Mouse (Mus musculus) lung, adult 2 months (tissue): ENCODE data around the gene Cers6.

Experiments
- CTCF ChIP-seq: fragments of 200-500 bp; IDR thresholded peaks from 2 replicates; pipeline ENCODE4 v1.5.1; 2011; ENCODE audit warnings: mild to moderate bottlenecking, low read length, control low read depth; ENCODE audit not compliant: insufficient read depth
- POLR2A ChIP-seq: fragments of 200-500 bp; IDR thresholded peaks from 2 replicates; pipeline ENCODE4 v1.6.1; 2011; ENCODE audit warnings: low read depth, mild to moderate bottlenecking, control low read depth, low read length, borderline replicate concordance; ENCODE audit errors: extremely low read depth

DNA sequence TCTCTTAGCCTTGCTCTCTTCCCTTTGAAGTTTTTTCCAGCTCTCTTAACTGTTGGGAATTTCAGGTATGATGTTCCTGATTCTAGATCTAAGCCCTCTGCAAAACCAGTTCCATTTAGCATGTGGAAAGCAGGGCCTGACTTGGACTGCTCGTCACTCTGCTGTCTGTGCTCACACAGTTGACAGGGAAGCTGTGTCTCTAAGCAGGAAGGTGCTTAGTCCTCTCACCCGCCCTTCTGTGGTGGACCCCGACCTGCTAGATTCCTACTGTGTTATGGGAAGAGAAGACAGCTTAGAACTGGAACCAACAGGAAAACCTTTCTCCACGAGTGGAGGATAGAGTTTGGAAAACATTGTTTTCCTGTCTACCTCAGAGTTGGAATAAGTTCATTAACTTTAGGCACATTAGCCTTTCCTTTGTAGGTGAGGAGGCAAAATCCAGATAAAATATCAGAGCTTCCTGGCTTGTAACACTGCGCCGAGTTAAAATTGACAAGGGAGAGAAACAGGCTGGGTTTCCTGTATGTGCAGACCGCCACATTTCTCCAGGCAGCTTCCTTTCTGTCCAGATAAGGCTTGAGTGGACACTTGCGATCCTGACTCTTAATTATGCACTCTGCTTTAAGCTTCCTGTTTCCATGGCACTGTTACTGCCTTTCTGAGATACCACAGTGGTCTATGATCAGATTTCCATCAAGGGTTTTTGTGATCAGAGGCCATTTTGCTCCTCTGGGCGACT, 39.6 kb downstream of the Cers6 start:
- TF ChIP-seq CTCF (no peak), POLR2A (no peak)
